Mouse (Mus musculus) E14TG2a.4 (cell line): ENCODE data around the gene Ppp1r1b.

Experiments
- CTCF ChIP-seq: conservative IDR thresholded peaks from 2 replicates; pipeline ENCODE4 v1.5.1; 2014; ENCODE audit warnings: low read length
- NANOG ChIP-seq: IDR thresholded peaks from 2 replicates; pipeline ENCODE4 v1.6.1; 2014; ENCODE audit warnings: borderline replicate concordance, low read length, mixed read lengths
- POU5F1 ChIP-seq: IDR thresholded peaks from 2 replicates; pipeline ENCODE4 v1.6.1; 2014; ENCODE audit warnings: low read length, borderline replicate concordance

DNA sequence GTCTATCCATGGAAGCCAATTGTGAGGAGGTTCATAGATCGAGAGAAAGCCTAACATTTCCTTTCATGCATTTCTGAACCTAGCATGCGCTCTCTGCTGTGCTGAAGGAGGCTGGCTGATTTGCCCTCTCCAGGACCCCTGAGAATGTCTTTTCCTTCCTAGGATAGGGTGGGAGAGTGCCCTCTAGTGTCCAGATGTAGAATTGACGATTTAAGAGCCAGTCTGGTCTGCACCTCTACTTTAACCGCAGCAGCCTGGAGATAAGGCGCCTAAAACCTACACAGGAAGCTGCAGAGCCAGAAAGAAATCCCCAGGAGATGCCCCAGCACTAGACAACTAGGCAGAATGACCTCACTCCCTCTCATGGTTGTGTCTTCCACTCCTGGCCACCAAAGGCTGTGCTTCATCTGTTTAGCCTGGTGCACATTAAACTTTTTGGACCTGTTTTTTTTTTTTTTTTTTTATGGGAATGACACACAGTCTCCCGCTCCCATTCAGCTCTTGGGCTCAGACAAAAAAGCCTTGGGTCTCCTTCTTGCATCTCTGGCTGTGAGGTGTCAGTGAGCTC, 7.6 kb downstream of the Ppp1r1b start:
- TF ChIP-seq CTCF = peak; percentile 76
- TF ChIP-seq NANOG = no peak
- no peak for TF ChIP-seq POU5F1
